ENCODE assay signal across 7 mouse cellular contexts in the genomic region with DNA sequence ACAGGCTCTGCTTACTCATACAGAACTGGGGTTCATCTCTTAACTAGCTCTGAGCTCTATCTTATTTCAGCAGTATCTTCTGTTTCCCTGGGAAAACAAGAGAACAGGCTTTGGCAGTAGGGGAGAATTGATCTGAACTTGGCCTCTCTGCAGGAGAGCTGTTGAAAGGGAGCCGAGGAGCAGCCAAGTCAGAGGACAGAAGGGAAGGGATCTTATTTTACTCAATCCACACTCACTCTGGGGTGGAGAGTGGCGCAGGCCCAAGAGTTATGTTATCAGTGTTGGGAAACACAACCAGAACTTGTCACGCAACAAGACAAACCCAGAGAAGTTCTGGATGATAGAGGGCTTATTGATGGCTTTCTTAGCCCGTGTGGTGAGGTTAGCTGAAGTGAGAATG.
DNase-seq lines count a peak whose midpoint lies in the region; TF ChIP-seq lines count a peak whose summit lies in the region.

No protein-coding gene starts in this region.

- intact Hi-C loops in gastrocnemius, postnatal 14 days (cut with DNase I; ENCODE audit: low total_unique reads) = no loop called here
- intact Hi-C loops in heart, postnatal 36 days (cut with DNase I) = no loop called here

- H3K4me3 ChIP-seq in lung, adult 2 months (replicated peaks; ENCODE audit: extremely low read depth, low read depth, low read length) = no peak overlapping the region

- WGBS in lung, adult 2 months = 60% methylated on average over 4 of the region's 4 CpGs

- H3K4me1 ChIP-seq in lung, adult 2 months (ENCODE audit: control insufficient read depth, insufficient read depth, low read length) = no peaks in the 10 kb centered on the region

- peak; percentile 57 for DNase-seq in lung, adult 18-20 months
- DNase-seq in lung, adult 2 months = no peak
- peak; percentile 68 for DNase-seq in gastrocnemius, postnatal 14 days
- peak; percentile 57 to 66 for DNase-seq in heart, postnatal 36 days
- peak; percentile 47 to 79 for DNase-seq in urinary bladder, postnatal 36 days (ENCODE audit: low spot score in 2 of 2)
- no peak for DNase-seq in natural killer cell, adult 2 months (ENCODE audit: low spot score in 2 of 2)
- no peak for DNase-seq in embryo, embryonic 10 days (ENCODE audit: low spot score)

- TF ChIP-seq CTCF in lung, adult 2 months (IDR thresholded peaks at IDR 0.05; ENCODE audit: insufficient read depth, low read length) = no peak

- no peak for TF ChIP-seq POLR2A in lung, adult 2 months (IDR thresholded peaks at IDR 0.05; ENCODE audit: borderline replicate concordance, extremely low read depth, low read depth, low read length)

Comparison
In these comparisons a context has a peak if more than half of its experiments do, and no peak if none do; other contexts are left out.
1. DNase-seq: peak in lung, adult 18-20 months (2 of 2), gastrocnemius, postnatal 14 days (single experiment), heart, postnatal 36 days (2 of 2) and urinary bladder, postnatal 36 days (2 of 2); none in lung, adult 2 months (single experiment), natural killer cell, adult 2 months (0 of 2) and embryo, embryonic 10 days (single experiment).